Mouse (Mus musculus) heart, embryonic 12.5 days (tissue): ENCODE measurements at regions not wholly inside any gene's neighbourhood (a gene's known extent, or its start where the extent isn't known, plus 50 kb on each side); places are given as distances from the start of the nearest gene placed in this dataset.

Experiments used
- ATAC-seq: fragments of 200-750 bp; cut with Nextera tagmentation; 2 replicates; pipeline ENCODE4 v1.8.0; 2017; ENCODE audit warnings: moderate TSS enrichment, moderate library complexity; ENCODE audit not compliant: insufficient number of reproducible peaks, low FRiP score
- H3K27ac ChIP-seq: fragments of 300-500 bp; sonication (generic); 2 replicates; pipeline ENCODE4 v1.5.1; 2016; ENCODE audit warnings: mild to moderate bottlenecking, moderate library complexity; ENCODE audit not compliant: poor library complexity, severe bottlenecking
- H3K27me3 ChIP-seq: fragments of 300-500 bp; sonication (generic); replicated peaks from 2 replicates; pipeline ENCODE4 v1.6.1; 2016; ENCODE audit warnings: mild to moderate bottlenecking, moderate library complexity
- H3K36me3 ChIP-seq: fragments of 300-500 bp; sonication (generic); 2 replicates; pipeline ENCODE4 v1.6.1; 2016; ENCODE audit warnings: mild to moderate bottlenecking, moderate library complexity
- H3K4me1 ChIP-seq: fragments of 300-500 bp; sonication (generic); replicated peaks from 2 replicates; pipeline ENCODE4 v1.6.1; 2016; ENCODE audit warnings: mild to moderate bottlenecking
- H3K4me2 ChIP-seq: fragments of 300-500 bp; sonication (generic); 2 replicates; pipeline ENCODE4 v1.6.1; 2016; ENCODE audit warnings: mild to moderate bottlenecking, moderate library complexity
- H3K4me3 ChIP-seq: fragments of 300-500 bp; sonication (generic); 2 replicates; pipeline ENCODE4 v1.5.1; 2016; ENCODE audit warnings: mild to moderate bottlenecking
- H3K9ac ChIP-seq: fragments of 300-500 bp; sonication (generic); 2 replicates; pipeline ENCODE4 v1.6.1; 2016; ENCODE audit warnings: mild to moderate bottlenecking, moderate library complexity
- H3K9me3 ChIP-seq: fragments of 300-500 bp; sonication (generic); replicated peaks from 2 replicates; pipeline ENCODE4 v1.6.1; 2016; ENCODE audit warnings: mild to moderate bottlenecking, moderate library complexity
- WGBS: fragments of 180-500 bp; shearing (Covaris S2); methylation state at CpG from one replicate; pipeline ENCODE4 v1.1.7; 2016; 5-methylcytosine and 5-hydroxymethylcytosine counted together

DNA sequence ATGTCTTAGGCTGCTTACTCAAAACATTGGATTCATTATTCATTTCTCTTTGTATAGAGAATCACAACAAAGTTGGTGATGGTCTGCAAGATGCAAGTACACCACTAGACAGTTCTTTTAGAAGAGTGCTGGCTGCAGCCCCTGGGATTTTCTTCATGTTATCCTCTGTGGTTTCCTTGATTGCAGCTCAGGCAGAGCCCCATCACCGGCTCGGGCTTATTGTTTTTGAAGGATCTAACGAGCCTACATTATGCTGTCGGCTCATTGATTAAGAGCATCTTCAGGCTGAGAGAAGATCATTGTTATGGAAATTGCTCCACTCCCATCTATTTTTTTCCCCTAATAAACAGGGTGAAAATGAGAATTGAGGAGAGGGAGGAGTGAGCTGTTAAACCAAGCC, 140.8 kb downstream of the Sec23ip start:
- no peak for ATAC-seq
- Histone ChIP-seq H3K36me3 (no peaks in the 10 kb centered on the region), H3K27me3 (no peaks in the 10 kb centered on the region), H3K4me1 (no peaks in the 10 kb centered on the region), H3K4me3 (no peak overlapping the region), H3K4me2 (no peak overlapping the region), H3K9me3 (peaks cover 3% of the 10 kb centered on the region; the same call in 1 of the 2 replicates), H3K27ac (no peak overlapping the region), H3K9ac (no peak overlapping the region)
- 83% methylated on average over 4 of the region's 4 CpGs for WGBS

DNA sequence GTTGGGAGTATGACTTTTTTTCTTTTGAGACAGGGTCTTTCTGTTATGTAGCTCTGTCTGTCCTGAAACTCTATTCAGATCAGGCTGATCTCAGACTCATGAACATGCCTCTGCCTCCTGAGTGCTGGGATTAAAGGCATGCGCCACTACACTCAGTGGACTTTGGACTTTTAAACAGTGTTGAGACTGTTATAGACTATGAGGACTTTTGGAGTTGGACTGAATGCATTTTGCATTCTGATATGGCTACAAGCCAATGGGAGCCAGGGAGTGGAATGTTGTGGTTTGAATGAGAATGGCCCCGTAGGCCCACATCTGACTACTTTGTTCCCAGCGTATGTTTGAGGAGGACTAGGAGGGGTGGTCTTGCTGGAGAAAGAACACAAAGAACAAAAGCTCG, 165.4 kb downstream of the Sec23ip start:
- Histone ChIP-seq H3K36me3 (no peaks in the 10 kb centered on the region), H3K4me2 (no peak overlapping the region), H3K27ac (no peak overlapping the region), H3K9me3 (peaks cover 7% of the 10 kb centered on the region; the same call in 1 of the 2 replicates), H3K4me3 (no peak overlapping the region), H3K4me1 (no peaks in the 10 kb centered on the region), H3K9ac (no peak overlapping the region), H3K27me3 (no peaks in the 10 kb centered on the region)
- ATAC-seq = no peak
- 78% methylated on average over 4 of the region's 4 CpGs for WGBS

DNA sequence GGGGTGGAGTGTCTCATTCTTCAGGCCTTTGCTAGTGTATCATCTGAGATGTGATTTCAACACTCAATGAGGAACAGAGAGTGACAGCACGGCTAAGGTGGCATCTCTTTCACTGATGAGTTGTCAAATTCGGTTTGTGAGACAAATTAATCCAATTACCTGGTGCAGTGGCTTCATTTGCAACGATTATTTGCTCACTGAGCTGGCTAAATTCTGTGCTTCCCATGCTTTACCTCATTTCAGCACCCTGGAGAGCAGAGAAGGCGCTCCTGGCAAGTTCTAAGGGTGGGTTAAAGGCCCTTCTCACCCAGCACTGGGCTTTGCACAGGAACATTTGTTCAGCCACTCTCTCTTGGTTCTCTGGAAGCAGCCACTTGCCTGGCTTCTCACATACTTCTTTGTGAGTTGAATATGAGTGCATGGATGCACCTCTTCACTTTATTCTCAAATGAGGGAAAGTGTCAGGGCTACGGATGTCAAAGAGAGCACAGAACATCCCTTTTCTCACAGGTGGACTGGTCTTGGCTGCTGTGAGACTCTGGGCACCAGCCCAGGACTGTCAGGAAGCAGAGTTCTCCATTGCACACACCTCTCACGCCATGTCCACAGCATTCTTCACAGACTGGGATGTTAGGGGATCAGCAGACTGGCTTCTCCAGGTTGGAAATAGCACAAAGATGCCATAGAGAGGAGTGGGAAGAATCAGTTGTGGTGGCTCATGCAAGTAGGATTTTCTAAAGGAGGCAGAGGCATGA, 193.4 kb downstream of the Sec23ip start:
- Histone ChIP-seq H3K4me2 (no peak overlapping the region), H3K9me3 (no peaks in the 10 kb centered on the region), H3K9ac (no peak overlapping the region), H3K4me3 (no peak overlapping the region), H3K4me1 (no peaks in the 10 kb centered on the region), H3K27ac (no peak overlapping the region), H3K36me3 (no peaks in the 10 kb centered on the region), H3K27me3 (no peaks in the 10 kb centered on the region)
- WGBS = 41% methylated on average over 6 of the region's 6 CpGs
- ATAC-seq = no peak

DNA sequence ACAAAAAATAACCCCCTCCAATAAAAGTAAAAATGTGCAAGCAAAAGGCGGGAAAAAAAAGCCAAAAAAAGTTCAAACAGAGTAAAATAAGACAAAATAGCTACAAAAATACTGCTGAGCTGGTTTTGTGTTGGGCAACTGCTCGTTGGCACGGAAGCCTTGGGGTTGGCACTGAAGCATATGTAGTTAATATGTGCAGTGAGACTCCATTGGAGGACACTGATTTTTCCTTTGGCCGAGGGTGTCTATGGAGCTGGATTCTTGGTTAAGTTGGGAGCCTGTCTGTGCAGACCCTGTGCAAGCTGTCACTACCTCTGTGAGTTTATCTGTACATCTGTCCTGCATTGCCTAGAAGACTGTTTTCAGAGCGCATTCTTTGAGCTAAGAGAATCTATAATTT, 215.8 kb downstream of the Sec23ip start:
- no peaks in the 10 kb centered on the region for H3K4me1 ChIP-seq
- no peaks in the 10 kb centered on the region for H3K36me3 ChIP-seq
- no peaks in the 10 kb centered on the region for H3K27me3 ChIP-seq
- H3K4me3 ChIP-seq = no peak overlapping the region
- H3K9me3 ChIP-seq = no peaks in the 10 kb centered on the region; the same call in 1 of the 2 replicates
- no peak overlapping the region for H3K27ac ChIP-seq
- no peak overlapping the region for H3K9ac ChIP-seq
- no peak overlapping the region for H3K4me2 ChIP-seq
- WGBS = 79% methylated on average over 5 of the region's 5 CpGs
- ATAC-seq = no peak

DNA sequence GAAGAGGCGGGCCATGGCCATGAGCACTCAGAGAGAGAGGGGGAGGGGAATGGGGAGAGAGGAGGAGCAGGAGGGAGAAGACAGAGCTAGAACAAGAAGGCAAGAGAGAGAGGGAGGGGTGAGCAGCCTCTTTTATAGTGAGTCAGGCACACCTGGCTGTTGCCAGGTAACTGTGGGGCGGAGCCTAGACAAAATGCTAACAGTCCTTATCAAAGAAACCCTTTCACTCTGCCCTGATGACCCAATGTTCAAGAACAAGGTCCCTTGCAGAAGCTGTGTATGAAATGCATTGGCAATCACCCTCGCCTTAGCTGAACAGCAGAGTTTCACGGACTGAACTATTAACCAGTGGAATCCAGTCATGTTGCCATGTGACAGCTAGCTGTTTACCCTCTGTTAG, 235.2 kb downstream of the Sec23ip start:
- 70% methylated on average over 4 of the region's 4 CpGs for WGBS
- no peaks in the 10 kb centered on the region for H3K9me3 ChIP-seq
- no peak overlapping the region for H3K4me3 ChIP-seq
- H3K27ac ChIP-seq = no peak overlapping the region
- H3K9ac ChIP-seq = no peak overlapping the region
- no peaks in the 10 kb centered on the region for H3K36me3 ChIP-seq
- no peaks in the 10 kb centered on the region for H3K27me3 ChIP-seq
- ATAC-seq = no peak
- no peak overlapping the region for H3K4me2 ChIP-seq
- H3K4me1 ChIP-seq = no peaks in the 10 kb centered on the region

DNA sequence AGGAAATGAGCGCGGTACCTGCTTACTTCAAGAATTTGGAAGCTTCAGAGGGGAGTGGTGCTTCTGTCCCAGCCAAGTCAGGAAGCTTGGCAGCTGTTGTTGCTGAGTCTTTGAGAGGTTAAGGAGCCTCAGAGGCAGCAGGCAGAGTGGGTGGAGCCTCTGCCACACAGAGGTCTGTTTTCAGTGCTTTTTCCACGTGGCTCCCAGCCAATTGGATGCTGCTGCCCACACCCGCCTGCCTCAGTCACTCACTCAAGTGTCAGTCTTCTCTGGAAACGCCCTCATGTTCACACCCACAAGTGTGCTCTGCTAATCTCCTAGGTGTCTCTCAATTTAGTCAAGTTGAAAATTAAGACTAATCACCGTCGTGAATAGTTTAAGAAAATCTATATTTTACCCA, 236.1 kb downstream of the Sec23ip start:
- H3K4me2 ChIP-seq = no peak overlapping the region
- no peaks in the 10 kb centered on the region for H3K9me3 ChIP-seq
- no peak for ATAC-seq
- WGBS = 63% methylated on average over 7 of the region's 7 CpGs
- H3K27ac ChIP-seq = no peak overlapping the region
- H3K4me1 ChIP-seq = no peaks in the 10 kb centered on the region
- no peak overlapping the region for H3K9ac ChIP-seq
- no peak overlapping the region for H3K4me3 ChIP-seq
- no peaks in the 10 kb centered on the region for H3K27me3 ChIP-seq
- H3K36me3 ChIP-seq = no peaks in the 10 kb centered on the region

DNA sequence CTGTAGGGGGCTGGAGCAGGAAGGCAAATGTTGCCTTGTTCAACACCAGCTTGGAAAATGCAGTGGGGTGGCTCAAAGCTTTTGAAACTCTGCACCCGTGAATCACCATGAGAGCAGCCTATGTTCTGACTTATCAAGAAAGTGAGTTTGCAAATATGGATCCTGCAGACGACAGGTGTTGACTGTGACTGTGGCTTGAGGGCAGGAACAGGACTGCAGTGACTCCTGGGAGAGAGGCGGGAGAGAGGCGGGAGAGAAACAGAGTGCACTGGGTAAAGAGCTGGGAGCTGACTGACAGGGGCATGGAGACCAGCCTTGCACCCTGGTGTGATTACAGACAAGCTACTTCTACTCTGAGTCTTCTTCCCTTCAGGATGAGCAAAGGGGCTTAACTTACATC, 254.0 kb downstream of the Sec23ip start:
- no peak overlapping the region for H3K4me2 ChIP-seq
- no peak overlapping the region for H3K9ac ChIP-seq
- no peaks in the 10 kb centered on the region for H3K36me3 ChIP-seq
- H3K27me3 ChIP-seq = no peaks in the 10 kb centered on the region
- H3K4me3 ChIP-seq = no peak overlapping the region
- WGBS = 64% methylated on average over 4 of the region's 4 CpGs
- no peak for ATAC-seq
- H3K9me3 ChIP-seq = no peaks in the 10 kb centered on the region
- no peak overlapping the region for H3K27ac ChIP-seq
- H3K4me1 ChIP-seq = no peaks in the 10 kb centered on the region

DNA sequence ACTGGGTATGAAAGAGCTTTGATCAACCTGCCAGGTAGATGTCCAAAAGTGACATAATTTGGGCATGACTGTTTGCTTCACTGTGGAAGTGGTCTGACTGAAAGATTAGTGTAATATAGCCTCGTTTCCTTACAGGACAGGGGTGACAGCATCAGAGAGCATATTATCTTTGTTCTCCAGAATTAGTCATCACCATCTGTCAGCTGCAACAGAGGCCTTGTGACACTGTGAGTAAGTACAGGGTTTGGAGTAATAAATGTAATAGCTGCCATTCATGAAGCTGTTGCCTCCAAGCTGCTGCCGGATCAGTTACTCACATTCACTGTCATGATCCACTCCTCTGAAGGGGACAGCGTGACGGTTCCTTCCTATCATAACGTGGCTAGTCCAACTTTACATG, 254.4 kb upstream of the Plpp4 start:
- WGBS = 67% methylated on average over 5 of the region's 5 CpGs
- Histone ChIP-seq H3K36me3 (no peaks in the 10 kb centered on the region), H3K27ac (no peak overlapping the region), H3K9me3 (no peaks in the 10 kb centered on the region), H3K27me3 (no peaks in the 10 kb centered on the region), H3K4me1 (no peaks in the 10 kb centered on the region), H3K4me3 (no peak overlapping the region), H3K9ac (no peak overlapping the region), H3K4me2 (no peak overlapping the region)
- no peak for ATAC-seq

DNA sequence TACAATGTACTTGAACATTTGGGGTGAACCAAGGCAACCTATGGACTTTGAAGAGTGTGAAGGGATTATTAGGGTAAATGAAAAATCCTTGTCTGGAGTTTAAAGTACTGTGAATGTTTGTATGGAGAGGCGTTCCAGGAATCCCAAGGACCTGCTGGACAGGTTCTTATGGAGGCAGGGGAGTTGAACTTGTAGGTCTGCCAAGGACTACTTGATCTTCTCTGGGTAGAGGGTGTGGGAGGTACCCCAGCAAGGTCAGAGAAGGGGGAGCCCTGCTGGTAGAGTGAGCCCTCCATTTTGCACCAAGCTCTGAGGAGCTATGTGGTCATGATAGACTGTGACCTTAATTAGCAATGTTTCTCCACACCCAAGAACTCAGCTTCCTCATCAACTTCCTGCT, 253.7 kb upstream of the Plpp4 start:
- no peak overlapping the region for H3K9ac ChIP-seq
- no peak overlapping the region for H3K4me3 ChIP-seq
- H3K4me2 ChIP-seq = no peak overlapping the region
- no peak overlapping the region for H3K27ac ChIP-seq
- no peaks in the 10 kb centered on the region for H3K9me3 ChIP-seq
- WGBS = 73% methylated on average over 1 of the region's 1 CpGs
- no peak for ATAC-seq
- no peaks in the 10 kb centered on the region for H3K4me1 ChIP-seq
- H3K36me3 ChIP-seq = no peaks in the 10 kb centered on the region
- H3K27me3 ChIP-seq = no peaks in the 10 kb centered on the region

DNA sequence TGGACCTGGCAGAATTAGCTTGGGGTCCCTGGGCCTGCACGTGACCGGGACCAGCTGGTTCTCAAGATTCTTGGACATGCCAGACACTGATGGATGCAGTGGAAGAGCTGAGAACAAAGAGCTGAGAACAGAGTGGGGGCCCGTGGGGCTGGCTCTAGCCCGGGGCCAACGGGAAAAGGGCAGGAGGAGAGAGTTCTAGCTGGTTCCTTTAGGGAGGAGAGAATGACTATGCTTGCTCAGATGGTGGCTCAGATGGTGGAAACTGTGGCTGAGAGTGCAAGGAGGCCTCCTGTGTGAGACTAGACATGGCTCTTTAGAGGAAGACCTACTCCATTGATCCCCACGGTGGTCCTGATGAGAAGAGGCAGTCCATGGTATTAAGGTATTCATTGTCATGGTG, 240.5 kb upstream of the Plpp4 start:
- WGBS = 80% methylated on average over 6 of the region's 6 CpGs
- no peaks in the 10 kb centered on the region for H3K36me3 ChIP-seq
- H3K9me3 ChIP-seq = peaks cover 10% of the 10 kb centered on the region
- no peaks in the 10 kb centered on the region for H3K4me1 ChIP-seq
- H3K27me3 ChIP-seq = no peaks in the 10 kb centered on the region
- H3K4me2 ChIP-seq = no peak overlapping the region
- no peak overlapping the region for H3K9ac ChIP-seq
- no peak overlapping the region for H3K4me3 ChIP-seq
- ATAC-seq = no peak
- no peak overlapping the region for H3K27ac ChIP-seq

DNA sequence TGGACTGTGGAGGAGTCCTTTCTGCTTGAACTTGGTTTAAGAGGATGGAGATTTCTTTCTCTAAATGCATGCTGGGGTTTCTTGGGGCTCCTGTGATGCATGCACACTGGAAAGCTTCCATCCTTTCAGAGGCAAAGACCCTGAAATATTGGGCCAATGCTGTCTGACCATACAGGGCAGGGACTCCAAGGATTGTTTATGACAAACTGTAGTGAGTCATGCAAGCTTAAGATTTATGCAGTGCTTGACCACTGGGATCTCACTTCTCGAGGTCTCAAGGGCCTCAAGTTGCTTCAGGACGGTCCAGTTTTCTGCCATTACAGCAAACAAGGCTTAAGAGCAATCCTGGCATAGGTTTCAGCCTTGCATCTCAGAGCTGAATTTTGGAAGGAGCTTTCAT, 229.7 kb upstream of the Plpp4 start:
- no peaks in the 10 kb centered on the region for H3K36me3 ChIP-seq
- no peak overlapping the region for H3K4me2 ChIP-seq
- no peaks in the 10 kb centered on the region for H3K27me3 ChIP-seq
- no peak overlapping the region for H3K4me3 ChIP-seq
- H3K27ac ChIP-seq = no peak overlapping the region
- H3K4me1 ChIP-seq = no peaks in the 10 kb centered on the region
- no peak for ATAC-seq
- 78% methylated on average over 2 of the region's 2 CpGs for WGBS
- H3K9ac ChIP-seq = no peak overlapping the region
- H3K9me3 ChIP-seq = no peaks in the 10 kb centered on the region

DNA sequence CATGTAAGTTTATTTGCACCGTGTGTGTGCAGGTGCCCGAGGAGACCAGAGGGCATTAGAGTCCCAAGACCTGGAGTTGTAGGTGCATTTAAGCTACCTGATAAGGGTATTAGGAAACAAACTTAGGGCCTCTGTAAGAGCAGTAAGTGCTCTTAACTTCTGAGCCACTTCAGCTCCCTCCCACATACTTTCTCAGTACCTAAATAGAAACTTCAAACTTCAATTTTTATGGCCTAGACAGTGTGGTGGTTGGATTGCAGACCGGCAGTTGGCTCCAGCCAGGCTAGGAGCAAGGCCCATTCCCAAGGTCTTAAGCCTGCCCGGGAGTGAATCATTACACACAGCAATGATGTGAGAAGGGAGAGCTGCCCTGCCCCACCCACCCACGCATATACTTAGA, 208.8 kb upstream of the Plpp4 start:
- Histone ChIP-seq H3K4me1 (no peaks in the 10 kb centered on the region), H3K4me2 (no peak overlapping the region), H3K9me3 (no peaks in the 10 kb centered on the region), H3K27me3 (no peaks in the 10 kb centered on the region), H3K36me3 (no peaks in the 10 kb centered on the region), H3K4me3 (no peak overlapping the region), H3K9ac (no peak overlapping the region), H3K27ac (no peak overlapping the region)
- no peak for ATAC-seq
- 59% methylated on average over 5 of the region's 5 CpGs for WGBS
